Mouse (Mus musculus) neural tube, embryonic 11.5 days (tissue): ENCODE data around the gene Tctn1. TPM values are rescaled to one million over a fixed set of nuclear protein-coding genes. Genes with fewer than 3 reads are reported as not detected.

Experiments
- ATAC-seq: fragments of 200-750 bp; cut with Nextera tagmentation; 2 replicates; pipeline ENCODE4 v1.8.0; 2017; ENCODE audit warnings: moderate number of reproducible peaks, mild to moderate bottlenecking, moderate TSS enrichment, moderate library complexity; ENCODE audit not compliant: insufficient read depth, low FRiP score, low TSS enrichment
- DNase-seq: peaks from one replicate; pipeline ENCODE4 v3.0.0-alpha.2; 2015; ENCODE audit warnings: low spot score
- H3K27ac ChIP-seq: fragments of 300-500 bp; sonication (generic); 2 replicates; pipeline ENCODE4 v1.5.1; 2014; ENCODE audit warnings: low read depth, mild to moderate bottlenecking, low read length
- H3K27me3 ChIP-seq: fragments of 300-500 bp; sonication (generic); 2 replicates; pipeline ENCODE4 v1.6.1; 2014; ENCODE audit warnings: mild to moderate bottlenecking, low read length, mixed read lengths; ENCODE audit not compliant: control insufficient read depth, insufficient read depth
- H3K36me3 ChIP-seq: fragments of 300-500 bp; sonication (generic); 2 replicates; pipeline ENCODE4 v1.6.1; 2014; ENCODE audit warnings: mild to moderate bottlenecking, low read length, moderate library complexity, mixed read lengths; ENCODE audit not compliant: control insufficient read depth, insufficient read depth
- H3K4me1 ChIP-seq: fragments of 300-500 bp; sonication (generic); 2 replicates; pipeline ENCODE4 v1.6.1; 2014; ENCODE audit warnings: low read length, mixed read lengths; ENCODE audit not compliant: control insufficient read depth, insufficient read depth
- H3K4me2 ChIP-seq: fragments of 300-500 bp; sonication (generic); 2 replicates; pipeline ENCODE4 v1.6.1; 2014; ENCODE audit warnings: low read depth, mild to moderate bottlenecking, moderate library complexity
- H3K4me3 ChIP-seq: fragments of 300-500 bp; sonication (generic); 2 replicates; pipeline ENCODE4 v1.5.1; 2014; ENCODE audit warnings: low read depth, low read length
- H3K9ac ChIP-seq: fragments of 300-500 bp; sonication (generic); 2 replicates; pipeline ENCODE4 v1.6.1; 2014; ENCODE audit warnings: mild to moderate bottlenecking, low read length
- H3K9me3 ChIP-seq: fragments of 300-500 bp; sonication (generic); 2 replicates; pipeline ENCODE4 v1.6.1; 2016; ENCODE audit warnings: low read length; ENCODE audit not compliant: control insufficient read depth
- WGBS: fragments of 180-500 bp; shearing (Covaris S2); extraction: QIAGEN DNeasy Blood & Tissue Kit; methylation state at CpG from one replicate; pipeline ENCODE4 v1.1.7; 2014; 5-methylcytosine and 5-hydroxymethylcytosine counted together
- polyA plus RNA-seq: library from polyadenylated mRNA; unstranded; fragments of >200 nt; fragmentation: Nextera tagmentation; extraction: Ambion mirVana; gene quantifications from 2 replicates; pipeline ENCODE4 v1.2.1, GENCODE M21; 2014

Gene Tctn1
- polyA plus RNA-seq, 1 experiment from 2014 or later: 4.5 TPM

- Histone ChIP-seq H3K4me3 (no peak overlapping the region), H3K27ac (no peak overlapping the region), H3K36me3 (no peaks in the 10 kb centered on the region), H3K9me3 (no peaks in the 10 kb centered on the region), H3K4me1 (no peaks in the 10 kb centered on the region), H3K4me2 (no peak overlapping the region), H3K9ac (no peak overlapping the region), H3K27me3 (no peaks in the 10 kb centered on the region)
- ATAC-seq (no peak), DNase-seq (no peak)
- WGBS: 90% methylated on average over 7 of the region's 7 CpGs
Observed at GRCm38 (mm10) chr5:122303937-122304336, 39.7 kb upstream of the Tctn1 start.

GRCm38 (mm10) chr5:122302810-122303745, 38.8 kb upstream of the Tctn1 start:
- Histone ChIP-seq H3K4me3 (no peak overlapping the region), H3K27me3 (no peaks in the 10 kb centered on the region), H3K4me2 (no peak overlapping the region), H3K4me1 (no peaks in the 10 kb centered on the region), H3K27ac (no peak overlapping the region), H3K36me3 (no peaks in the 10 kb centered on the region), H3K9me3 (no peaks in the 10 kb centered on the region), H3K9ac (no peak overlapping the region)
- 71% methylated on average over 17 of the region's 17 CpGs for WGBS
- ATAC-seq (no peak), DNase-seq (no peak)

- 96% methylated on average over 6 of the region's 6 CpGs for WGBS
- ATAC-seq (no peak), DNase-seq (no peak)
- no peaks in the 10 kb centered on the region for H3K9me3 ChIP-seq
- H3K4me3 ChIP-seq: no peak overlapping the region
- H3K27me3 ChIP-seq: no peaks in the 10 kb centered on the region
- H3K4me1 ChIP-seq: no peaks in the 10 kb centered on the region
- no peak overlapping the region for H3K4me2 ChIP-seq
- H3K27ac ChIP-seq: no peak overlapping the region
- H3K9ac ChIP-seq: no peak overlapping the region
- no peaks in the 10 kb centered on the region for H3K36me3 ChIP-seq
Observed at GRCm38 (mm10) chr5:122300071-122300518, 35.8 kb upstream of the Tctn1 start.

GRCm38 (mm10) chr5:122295113-122295935, 31.1 kb upstream of the Tctn1 start:
- DNase-seq (no peak), ATAC-seq (no peak)
- H3K4me1 ChIP-seq: peaks cover 4% of the 10 kb centered on the region; the same call in 1 of the 2 replicates
- no peak overlapping the region for H3K27ac ChIP-seq
- H3K4me3 ChIP-seq: no peak overlapping the region
- H3K9me3 ChIP-seq: no peaks in the 10 kb centered on the region
- no peak overlapping the region for H3K4me2 ChIP-seq
- 79% methylated on average over 14 of the region's 14 CpGs for WGBS
- H3K27me3 ChIP-seq: no peaks in the 10 kb centered on the region
- no peak overlapping the region for H3K9ac ChIP-seq
- no peaks in the 10 kb centered on the region for H3K36me3 ChIP-seq

GRCm38 (mm10) chr5:122294219-122294735, 30.0 kb upstream of the Tctn1 start:
- H3K9me3 ChIP-seq: no peaks in the 10 kb centered on the region
- H3K27me3 ChIP-seq: no peaks in the 10 kb centered on the region
- H3K4me1 ChIP-seq: peaks cover 4% of the 10 kb centered on the region; the same call in 1 of the 2 replicates
- H3K27ac ChIP-seq: no peak overlapping the region
- no peaks in the 10 kb centered on the region for H3K36me3 ChIP-seq
- DNase-seq (no peak), ATAC-seq (no peak)
- H3K4me2 ChIP-seq: no peak overlapping the region
- WGBS: 68% methylated on average over 3 of the region's 3 CpGs
- no peak overlapping the region for H3K9ac ChIP-seq
- no peak overlapping the region for H3K4me3 ChIP-seq

GRCm38 (mm10) chr5:122293131-122293530, 28.9 kb upstream of the Tctn1 start:
- Histone ChIP-seq H3K36me3 (peaks cover 2% of the 10 kb centered on the region; the same call in 1 of the 2 replicates), H3K9ac (no peak overlapping the region), H3K9me3 (no peaks in the 10 kb centered on the region), H3K4me2 (no peak overlapping the region), H3K4me3 (no peak overlapping the region), H3K27me3 (no peaks in the 10 kb centered on the region), H3K27ac (no peak overlapping the region), H3K4me1 (peaks cover 4% of the 10 kb centered on the region; the same call in 1 of the 2 replicates)
- ATAC-seq (no peak), DNase-seq (no peak)
- 74% methylated on average over 6 of the region's 6 CpGs for WGBS

- no peak for ATAC-seq
- peaks cover 2% of the 10 kb centered on the region; the same call in 1 of the 2 replicates for H3K36me3 ChIP-seq
- H3K9me3 ChIP-seq: no peaks in the 10 kb centered on the region
- no peak for DNase-seq
- H3K4me2 ChIP-seq: no peak overlapping the region
- no peak overlapping the region for H3K9ac ChIP-seq
- H3K4me1 ChIP-seq: peaks cover 4% of the 10 kb centered on the region; the same call in 1 of the 2 replicates
- H3K27me3 ChIP-seq: no peaks in the 10 kb centered on the region
- H3K27ac ChIP-seq: no peak overlapping the region
- WGBS: 77% methylated on average over 17 of the region's 17 CpGs
- H3K4me3 ChIP-seq: no peak overlapping the region
Observed at GRCm38 (mm10) chr5:122291553-122292339, 27.5 kb upstream of the Tctn1 start.

GRCm38 (mm10) chr5:122291149-122291548, 26.9 kb upstream of the Tctn1 start:
- 60% methylated on average over 6 of the region's 6 CpGs for WGBS
- H3K4me1 ChIP-seq: peaks cover 4% of the 10 kb centered on the region; the same call in 1 of the 2 replicates
- no peak overlapping the region for H3K9ac ChIP-seq
- H3K27me3 ChIP-seq: no peaks in the 10 kb centered on the region
- H3K4me2 ChIP-seq: no peak overlapping the region
- H3K27ac ChIP-seq: no peak overlapping the region
- no peak overlapping the region for H3K4me3 ChIP-seq
- no peaks in the 10 kb centered on the region for H3K9me3 ChIP-seq
- H3K36me3 ChIP-seq: peaks cover 2% of the 10 kb centered on the region; the same call in 1 of the 2 replicates
- ATAC-seq: no peak
- DNase-seq: no peak
